Mouse (Mus musculus): ENCODE measurements around the gene Mdk. TPM values are rescaled to one million over a fixed set of nuclear protein-coding genes. Genes with fewer than 3 reads are reported as not detected.

Gene Mdk
- polyA plus RNA-seq, 1 experiment from 2014 or later = 6.8 TPM

DNA sequence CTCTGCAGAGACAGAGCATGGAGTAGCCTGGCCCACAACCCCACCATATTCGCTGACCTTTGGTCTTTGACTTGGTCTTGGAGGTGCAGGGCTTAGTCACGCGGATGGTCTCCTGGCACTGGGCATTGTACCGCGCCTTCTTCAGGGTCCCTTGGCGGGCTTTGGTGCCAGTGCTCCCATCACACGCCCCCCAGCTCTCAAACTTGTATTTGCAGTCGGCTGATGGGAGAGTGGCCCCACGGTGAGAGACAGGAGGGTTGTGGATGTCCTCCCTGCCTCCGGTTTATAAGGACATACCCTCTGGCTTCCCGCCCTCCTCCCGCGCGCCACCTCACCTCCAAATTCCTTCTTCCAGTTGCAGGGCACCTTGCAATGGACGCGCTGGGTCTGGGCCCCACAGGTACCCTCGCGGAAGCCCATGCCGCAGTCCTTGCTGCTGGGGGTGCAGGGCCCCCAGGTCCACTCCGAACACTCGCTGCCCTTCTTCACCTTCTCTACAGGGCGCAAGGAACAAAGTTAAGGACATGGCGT, 1.3 kb downstream of the Mdk start:
- H3K4me3 ChIP-seq (ENCODE audit: low read depth, low read length) = peak overlapping the region; percentile 30; the same call in 1 of the 2 replicates
- TF ChIP-seq EP300 (IDR thresholded peaks at IDR 0.05; ENCODE audit: low read depth) (no peak), CTCF (IDR thresholded peaks at IDR 0.05; ENCODE audit: low read depth) (no peak)
- WGBS (ENCODE audit: insufficient replicate concordance) = 17% methylated on average over 23 of the region's 23 CpGs
- DNase-seq (no peak), ATAC-seq (no peak)
- H3K36me3 ChIP-seq (replicated peaks; ENCODE audit: insufficient read depth, low read length) = peaks cover 24% of the 10 kb centered on the region
- H3K9me3 ChIP-seq (ENCODE audit: low read length) = no peaks in the 10 kb centered on the region
- no peak overlapping the region for H3K27ac ChIP-seq (ENCODE audit: low read depth)
- peaks cover 22% of the 10 kb centered on the region for H3K4me1 ChIP-seq (ENCODE audit: insufficient read depth)
- peaks cover 23% of the 10 kb centered on the region for H3K27me3 ChIP-seq (ENCODE audit: insufficient read depth, low read length)
- no peak overlapping the region; the same call in 1 of the 2 replicates for H3K9ac ChIP-seq (replicated peaks)
- H3K4me2 ChIP-seq (ENCODE audit: low read depth, low read length) = peak overlapping the region; percentile 65

DNA sequence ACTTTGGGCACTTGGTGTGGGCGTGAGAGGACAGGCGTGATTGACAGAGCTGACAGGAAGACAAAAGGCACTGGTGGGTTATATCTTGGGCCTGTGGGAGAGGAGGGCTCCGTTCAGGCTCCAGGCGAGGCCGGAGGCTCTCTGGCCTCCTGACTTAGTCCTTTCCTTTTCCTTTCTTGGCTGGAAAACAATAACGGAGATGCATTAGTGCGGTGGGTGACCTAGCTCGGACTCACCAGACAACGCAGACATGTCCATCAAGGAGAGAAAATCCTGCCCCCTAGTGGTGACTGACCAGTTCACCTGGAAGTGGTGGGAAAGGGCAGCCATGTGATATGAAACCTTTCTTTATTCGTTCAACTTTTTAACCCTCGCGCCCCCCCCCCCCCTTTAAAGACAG, 2.2 kb downstream of the Mdk start:
- peaks cover 15% of the 10 kb centered on the region for H3K36me3 ChIP-seq (replicated peaks; ENCODE audit: insufficient read depth, low read length)
- H3K9ac ChIP-seq (replicated peaks) = no peak overlapping the region
- peaks cover 22% of the 10 kb centered on the region for H3K4me1 ChIP-seq (ENCODE audit: insufficient read depth)
- H3K4me3 ChIP-seq (ENCODE audit: low read depth, low read length) = no peak overlapping the region; the same call in 1 of the 2 replicates
- peaks cover 26% of the 10 kb centered on the region for H3K27me3 ChIP-seq (ENCODE audit: insufficient read depth, low read length)
- TF ChIP-seq CTCF (IDR thresholded peaks at IDR 0.05; ENCODE audit: low read depth) (peak; percentile 76), EP300 (IDR thresholded peaks at IDR 0.05; ENCODE audit: low read depth) (no peak)
- peak overlapping the region; percentile 65; the same call in 1 of the 2 replicates for H3K4me2 ChIP-seq (ENCODE audit: low read depth, low read length)
- ATAC-seq (peak; percentile 34; the same call in 1 of the 2 replicates), DNase-seq (peak; percentile 71)
- no peak overlapping the region for H3K27ac ChIP-seq (ENCODE audit: low read depth)
- H3K9me3 ChIP-seq (ENCODE audit: low read length) = no peaks in the 10 kb centered on the region
- 27% methylated on average over 12 of the region's 12 CpGs for WGBS (ENCODE audit: insufficient replicate concordance)

GRCm38 (mm10) chr2:91929455-91929854, 2.6 kb downstream of the Mdk start:
- H3K4me2 ChIP-seq (ENCODE audit: low read depth, low read length) = no peak overlapping the region
- no peak overlapping the region for H3K4me3 ChIP-seq (ENCODE audit: low read depth, low read length)
- H3K4me1 ChIP-seq (ENCODE audit: insufficient read depth) = peaks cover 22% of the 10 kb centered on the region
- H3K9me3 ChIP-seq (ENCODE audit: low read length) = no peaks in the 10 kb centered on the region
- H3K27ac ChIP-seq (ENCODE audit: low read depth) = no peak overlapping the region
- peaks cover 11% of the 10 kb centered on the region for H3K36me3 ChIP-seq (replicated peaks; ENCODE audit: insufficient read depth, low read length)
- no peak for ATAC-seq
- no peak for TF ChIP-seq CTCF (IDR thresholded peaks at IDR 0.05; ENCODE audit: low read depth)
- no peak for TF ChIP-seq EP300 (IDR thresholded peaks at IDR 0.05; ENCODE audit: low read depth)
- H3K9ac ChIP-seq (replicated peaks) = no peak overlapping the region
- no peak for DNase-seq
- peaks cover 30% of the 10 kb centered on the region for H3K27me3 ChIP-seq (ENCODE audit: insufficient read depth, low read length)
- 67% methylated on average over 3 of the region's 3 CpGs for WGBS (ENCODE audit: insufficient replicate concordance)

DNA sequence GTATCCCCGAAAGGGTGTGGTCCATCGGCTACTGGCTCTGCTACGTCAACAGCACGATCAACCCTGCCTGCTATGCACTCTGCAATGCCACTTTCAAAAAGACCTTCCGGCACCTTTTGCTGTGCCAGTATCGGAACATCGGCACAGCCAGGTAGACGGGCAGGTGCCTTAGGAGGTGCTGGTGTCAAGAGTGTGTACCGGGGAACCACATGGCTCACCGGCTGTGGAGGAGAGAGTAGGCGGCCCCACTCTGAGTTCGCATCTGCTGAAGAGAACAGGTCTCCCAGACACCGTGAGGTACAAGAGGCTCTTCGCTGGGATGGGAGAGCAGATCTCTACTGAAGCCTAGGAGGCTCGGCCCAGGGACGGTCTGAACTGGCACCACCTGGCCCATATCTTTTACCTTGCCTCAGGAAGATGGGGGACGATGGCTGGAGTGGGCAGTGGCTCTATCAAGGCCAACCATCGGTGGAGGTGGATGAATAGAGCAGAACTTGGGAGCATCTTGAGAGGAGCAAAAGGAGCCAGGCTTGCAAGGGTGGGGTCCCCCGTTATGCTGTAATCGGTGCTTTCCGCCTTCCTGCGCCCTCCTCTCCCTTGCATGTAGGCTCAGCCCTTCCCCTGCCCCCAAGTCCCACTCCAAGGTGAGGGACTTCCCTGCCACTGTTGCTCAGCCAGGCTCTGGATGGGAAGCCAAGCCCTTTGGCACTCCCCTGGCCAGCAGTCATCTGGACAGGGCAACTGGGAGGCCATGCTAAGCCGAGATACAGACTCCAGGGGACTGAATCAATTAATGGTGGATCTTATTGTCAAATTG, 3.4 kb downstream of the Mdk start:
- TF ChIP-seq CTCF (IDR thresholded peaks at IDR 0.05; ENCODE audit: low read depth) = no peak
- no peak for TF ChIP-seq EP300 (IDR thresholded peaks at IDR 0.05; ENCODE audit: low read depth)
- peaks cover 37% of the 10 kb centered on the region for H3K27me3 ChIP-seq (ENCODE audit: insufficient read depth, low read length)
- DNase-seq (no peak), ATAC-seq (no peak)
- peaks cover 24% of the 10 kb centered on the region for H3K4me1 ChIP-seq (ENCODE audit: insufficient read depth)
- H3K36me3 ChIP-seq (replicated peaks; ENCODE audit: insufficient read depth, low read length) = peaks cover 10% of the 10 kb centered on the region
- WGBS (ENCODE audit: insufficient replicate concordance) = 73% methylated on average over 23 of the region's 23 CpGs
- no peak overlapping the region for H3K4me2 ChIP-seq (ENCODE audit: low read depth, low read length)
- H3K9me3 ChIP-seq (ENCODE audit: low read length) = no peaks in the 10 kb centered on the region
- H3K9ac ChIP-seq (replicated peaks) = no peak overlapping the region
- H3K4me3 ChIP-seq (ENCODE audit: low read depth, low read length) = no peak overlapping the region
- H3K27ac ChIP-seq (ENCODE audit: low read depth) = no peak overlapping the region

- Histone ChIP-seq H3K27me3 (ENCODE audit: insufficient read depth, low read length) (peaks cover 45% of the 10 kb centered on the region), H3K4me2 (ENCODE audit: low read depth, low read length) (peak overlapping the region; percentile 15; the same call in 1 of the 2 replicates), H3K4me1 (ENCODE audit: insufficient read depth) (peaks cover 31% of the 10 kb centered on the region), H3K4me3 (ENCODE audit: low read depth, low read length) (no peak overlapping the region), H3K36me3 (replicated peaks; ENCODE audit: insufficient read depth, low read length) (peaks cover 3% of the 10 kb centered on the region), H3K9ac (replicated peaks) (no peak overlapping the region), H3K9me3 (ENCODE audit: low read length) (no peaks in the 10 kb centered on the region), H3K27ac (ENCODE audit: low read depth) (no peak overlapping the region)
- 0 out of 2 replicates have a peak, but pooled peaks have one; percentile 10 for ATAC-seq
- DNase-seq = peak; percentile 87
- 40% methylated on average over 34 of the region's 34 CpGs for WGBS (ENCODE audit: insufficient replicate concordance)
- TF ChIP-seq CTCF (IDR thresholded peaks at IDR 0.05; ENCODE audit: low read depth) (peak; percentile 82), EP300 (IDR thresholded peaks at IDR 0.05; ENCODE audit: low read depth) (no peak)
Observed at GRCm38 (mm10) chr2:91927826-91928533, 4.1 kb downstream of the Mdk start.

DNA sequence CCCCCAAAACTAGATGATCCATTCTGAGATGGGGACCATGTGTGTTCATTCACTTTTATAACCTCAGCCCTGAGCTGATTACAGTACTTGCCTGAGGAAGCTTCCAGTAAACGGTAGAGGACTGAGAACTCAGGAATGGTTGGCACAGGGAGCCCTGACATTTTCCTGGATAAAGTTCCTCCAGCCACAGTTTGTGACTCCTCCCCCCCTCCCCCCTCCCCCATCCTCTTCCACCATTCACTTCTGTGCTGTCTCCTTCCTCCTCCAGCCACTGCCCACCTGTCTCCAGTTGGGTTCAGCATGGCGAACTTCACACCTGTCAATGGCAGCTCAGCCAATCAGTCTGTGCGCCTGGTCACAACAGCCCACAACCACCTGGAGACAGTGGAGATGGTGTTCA, 5.1 kb downstream of the Mdk start, which contains the start of gene Chrm4:
Gene Chrm4, plus strand, starts transcription at position 301 of the 400 bp plus-strand sequence.
- Histone ChIP-seq H3K4me1 (ENCODE audit: insufficient read depth) (peaks cover 31% of the 10 kb centered on the region), H3K9ac (replicated peaks) (no peak within 1 kb of the TSS), H3K27ac (ENCODE audit: low read depth) (no peak within 1 kb of the TSS), H3K4me3 (ENCODE audit: low read depth, low read length) (no peak within 1 kb of the TSS), H3K4me2 (ENCODE audit: low read depth, low read length) (peak within 1 kb of the TSS; percentile 15; the same call in 1 of the 2 replicates), H3K27me3 (ENCODE audit: insufficient read depth, low read length) (peaks cover 55% of the 10 kb centered on the region), H3K9me3 (ENCODE audit: low read length) (no peaks in the 10 kb centered on the region), H3K36me3 (replicated peaks; ENCODE audit: insufficient read depth, low read length) (no peaks in the 10 kb centered on the region)
- ATAC-seq = no peak
- WGBS (ENCODE audit: insufficient replicate concordance) = 79% methylated on average over 3 of the region's 3 CpGs
- no peak for DNase-seq
- no peak for TF ChIP-seq CTCF (IDR thresholded peaks at IDR 0.05; ENCODE audit: low read depth)
- TF ChIP-seq EP300 (IDR thresholded peaks at IDR 0.05; ENCODE audit: low read depth) = no peak
